Comparison of ENCODE assay signal across 16 mouse cellular contexts in the genomic region with DNA sequence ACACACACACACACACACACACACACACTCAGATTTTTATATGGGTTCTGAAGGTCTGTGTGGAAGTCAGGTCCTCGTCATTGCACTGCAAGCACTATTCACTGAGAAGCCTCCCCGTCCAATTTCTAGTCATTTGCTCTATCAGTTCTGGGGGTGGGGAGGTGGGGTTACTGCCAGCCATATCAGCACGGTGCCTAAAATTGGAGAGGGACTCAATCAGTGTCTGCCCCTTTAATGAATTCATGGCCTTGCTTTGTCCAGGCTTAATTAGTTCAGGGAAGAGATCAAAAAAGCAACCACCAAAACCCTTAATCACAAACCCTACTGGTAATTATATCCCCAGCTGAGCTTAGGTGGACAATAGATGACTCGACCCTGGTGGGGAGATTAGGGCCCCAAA. TPM values are rescaled to one million over a fixed set of nuclear protein-coding genes. Genes with fewer than 3 reads are reported as not detected.
"Had no signal": no experiment of that assay in that cellular context is flagged by ENCODE, and none has a peak within 500 bp of the region (broad histone marks: within the 10 kb centered on the region; RNA-seq: fewer than 3 reads in every experiment).

No protein-coding gene starts in this region.

- H3K4me1 ChIP-seq: kidney, embryonic 15.5 days; liver, embryonic 13.5 days; stomach, embryonic 15.5 days had no signal

- H3K27ac ChIP-seq: kidney, embryonic 15.5 days; layer of hippocampus, adult 2 months; liver, embryonic 13.5 days; stomach, embryonic 15.5 days had no signal

- H3K9me3 ChIP-seq: kidney, embryonic 15.5 days; liver, embryonic 13.5 days; stomach, embryonic 15.5 days had no signal

- DNase-seq: kidney, adult 8-10 months; kidney, postnatal 10 days; layer of hippocampus, adult 9-11 months; liver, embryonic 13.5 days; lung, adult 2 months; lung, postnatal 14 days; lung, postnatal 4 days; midbrain, embryonic 14.5 days; right cerebral cortex, postnatal 25 days; spleen, adult 18-20 months; thymus, postnatal 25 days had no signal

- H3K36me3 ChIP-seq: kidney, embryonic 15.5 days; liver, embryonic 13.5 days; stomach, embryonic 15.5 days had no signal

- H3K27me3 ChIP-seq: kidney, embryonic 15.5 days; liver, embryonic 13.5 days; stomach, embryonic 15.5 days had no signal

- H3K4me3 ChIP-seq: kidney, embryonic 15.5 days; layer of hippocampus, adult 2 months; liver, embryonic 13.5 days; stomach, embryonic 15.5 days had no signal

RNA-seq across cellular contexts. Expression of gene Sox9, which starts 25.5 kb away (rescaled TPM):
- total RNA-seq: megakaryocyte progenitor cell, adult 5-6 weeks; megakaryocyte-erythroid progenitor cell, adult 5-6 weeks had no signal
